Mouse (Mus musculus) midbrain, embryonic 13.5 days (tissue): Measurements from ENCODE around the gene Ppp3cb. TPM values are rescaled to one million over a fixed set of nuclear protein-coding genes. Genes with fewer than 3 reads are reported as not detected.

ENCODE experiments used
- polyA plus RNA-seq: library from polyadenylated mRNA; unstranded; fragments of >200 nt; fragmentation: Nextera tagmentation; extraction: Ambion mirVana; gene quantifications from 2 replicates; pipeline ENCODE4 v1.2.1, GENCODE M21; 2015

Gene Ppp3cb
- polyA plus RNA-seq, 1 experiment from 2014 or later: 80.9 TPM

Other genes starting within 250 kb of the Ppp3cb start
- gene Ecd, start 198.5 kb downstream of the Ppp3cb start, polyA plus RNA-seq: 56.9 and 57.1 TPM in 2 replicates
- gene Fam149b, start 198.4 kb downstream of the Ppp3cb start, polyA plus RNA-seq: 45.3 and 47.1 TPM in 2 replicates
- gene Dnajc9, start 157.7 kb downstream of the Ppp3cb start, polyA plus RNA-seq: 156 and 166 TPM in 2 replicates
- gene Mrps16, start 152.9 kb downstream of the Ppp3cb start, polyA plus RNA-seq: 59.6 and 62.5 TPM in 2 replicates
- gene Cfap70, start 94.3 kb downstream of the Ppp3cb start, polyA plus RNA-seq: 0.50 and 1.3 TPM in 2 replicates
- gene Anxa7, start 66.4 kb downstream of the Ppp3cb start, polyA plus RNA-seq: 7.8 and 8.5 TPM in 2 replicates
- gene Mss51, start 49.7 kb downstream of the Ppp3cb start, polyA plus RNA-seq: 0.81 and 0.86 TPM in 2 replicates
- 12.5 and 13.1 TPM in 2 replicates for gene Usp54, start 94.5 kb upstream of the Ppp3cb start, polyA plus RNA-seq
- gene Myoz1, start 110.0 kb upstream of the Ppp3cb start, polyA plus RNA-seq: not detected in 2 replicates
- gene Synpo2l, start 121.8 kb upstream of the Ppp3cb start, polyA plus RNA-seq: 0.15 and 0.27 TPM in 2 replicates
- 88.4 and 96.7 TPM in 2 replicates for gene Sec24c, start 127.7 kb upstream of the Ppp3cb start, polyA plus RNA-seq
- gene Fut11, start 148.4 kb upstream of the Ppp3cb start, polyA plus RNA-seq: 22.7 and 26.0 TPM in 2 replicates
- gene Chchd1, start 156.4 kb upstream of the Ppp3cb start, polyA plus RNA-seq: 209 and 213 TPM in 2 replicates
- gene Zswim8, start 161.0 kb upstream of the Ppp3cb start, polyA plus RNA-seq: 46.5 and 57.7 TPM in 2 replicates
- gene Ndst2, start 188.0 kb upstream of the Ppp3cb start, polyA plus RNA-seq: 16.8 and 19.7 TPM in 2 replicates
- gene Camk2g, start 247.5 kb upstream of the Ppp3cb start, polyA plus RNA-seq: 84.2 and 86.8 TPM in 2 replicates